9 mouse cellular contexts compared by ENCODE assay signal in the genomic region with DNA sequence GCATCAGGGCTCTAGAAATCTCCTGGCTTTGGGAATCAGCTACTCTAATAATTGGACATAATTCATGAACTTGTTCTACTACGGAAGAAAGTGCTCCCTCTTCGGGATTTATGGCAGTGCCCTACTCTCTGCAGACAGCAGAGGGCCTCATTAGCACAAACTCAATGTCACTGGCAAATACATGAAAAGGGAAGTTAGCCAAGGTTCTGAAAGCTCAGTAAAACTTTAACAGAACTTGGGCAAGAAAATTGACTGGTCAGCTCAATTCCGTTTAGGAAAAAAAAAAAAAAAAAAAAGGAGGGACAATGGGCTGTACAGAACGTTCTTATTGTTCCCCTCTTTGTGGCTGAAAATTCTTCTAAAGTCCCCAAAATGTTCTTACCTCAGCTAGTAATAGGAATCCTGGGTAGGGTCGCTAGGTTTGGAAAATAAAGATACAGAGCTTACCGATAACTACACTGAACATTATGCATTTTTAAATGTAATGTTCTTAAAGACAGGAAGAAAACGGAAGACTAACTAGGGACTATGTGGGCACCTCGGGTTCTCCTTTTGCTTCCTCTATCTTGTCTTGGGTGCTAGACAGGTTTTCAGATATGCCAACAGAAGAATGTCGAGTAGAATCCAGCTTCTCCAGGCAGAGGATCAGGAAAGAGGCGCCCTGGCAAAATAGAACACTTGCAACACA. TPM values are rescaled to one million over a fixed set of nuclear protein-coding genes. Genes with fewer than 3 reads are reported as not detected.
DNase-seq lines count a peak whose midpoint lies in the region; ATAC-seq and TF ChIP-seq lines count a peak whose summit lies in the region.
"Had no signal": no experiment of that assay in that cellular context is flagged by ENCODE, and none has a peak within 500 bp of the region (broad histone marks: within the 10 kb centered on the region; RNA-seq: fewer than 3 reads in every experiment).

No protein-coding gene starts in this region.

- H3K4me1 ChIP-seq in midbrain, embryonic 14.5 days (ENCODE audit: control insufficient read depth, insufficient read depth, low read length) = no peaks in the 10 kb centered on the region
- H3K4me1 ChIP-seq in midbrain, embryonic 15.5 days = no peaks in the 10 kb centered on the region

- ATAC-seq in midbrain, embryonic 14.5 days (ENCODE audit: low FRiP score, low TSS enrichment) = no peak
- ATAC-seq in midbrain, embryonic 15.5 days (replicated peaks) = no peak

- H3K27ac ChIP-seq in midbrain, embryonic 14.5 days (replicated peaks; ENCODE audit: low read depth, low read length) = no peak overlapping the region
- no peak overlapping the region for H3K27ac ChIP-seq in midbrain, embryonic 15.5 days

- no peaks in the 10 kb centered on the region for H3K36me3 ChIP-seq in midbrain, embryonic 14.5 days (ENCODE audit: control insufficient read depth, insufficient read depth, low read length)
- no peaks in the 10 kb centered on the region for H3K36me3 ChIP-seq in midbrain, embryonic 15.5 days (replicated peaks)

- WGBS in midbrain, embryonic 14.5 days = 62% methylated on average over 10 of the region's 10 CpGs
- WGBS in midbrain, embryonic 15.5 days = 59% methylated on average over 10 of the region's 10 CpGs

- H3K9me3 ChIP-seq in midbrain, embryonic 14.5 days (ENCODE audit: control insufficient read depth, low read length) = no peaks in the 10 kb centered on the region
- H3K9me3 ChIP-seq in midbrain, embryonic 15.5 days = no peaks in the 10 kb centered on the region

- H3K4me3 ChIP-seq in midbrain, embryonic 14.5 days (replicated peaks; ENCODE audit: low read depth, low read length) = no peak overlapping the region
- no peak overlapping the region for H3K4me3 ChIP-seq in midbrain, embryonic 15.5 days
- H3K4me3 ChIP-seq: myocyte had no signal

- no peak overlapping the region for H3K4me2 ChIP-seq in midbrain, embryonic 14.5 days (ENCODE audit: low read length)
- no peak overlapping the region for H3K4me2 ChIP-seq in midbrain, embryonic 15.5 days

- peak; percentile 64; the same call in 1 of the 2 replicates for TF ChIP-seq CTCF in brain, embryonic 14.5 days (IDR thresholded peaks at IDR 0.05; ENCODE audit: borderline replicate concordance, extremely low read depth, insufficient read depth, insufficient read length)

- TF ChIP-seq POLR2A in brain, embryonic 14.5 days (IDR thresholded peaks at IDR 0.05; ENCODE audit: borderline replicate concordance, extremely low read depth, insufficient read depth, insufficient read length, poor library complexity, severe bottlenecking) = no peak

- no peak overlapping the region for H3K9ac ChIP-seq in midbrain, embryonic 14.5 days (replicated peaks; ENCODE audit: low read length)
- no peak overlapping the region for H3K9ac ChIP-seq in midbrain, embryonic 15.5 days

- DNase-seq in adrenal gland, postnatal 10 days = peak; percentile 50
- DNase-seq in adrenal gland, postnatal 4 days (ENCODE audit: low spot score in 2 of 2) = no peak
- peak; percentile 69 for DNase-seq in midbrain, embryonic 14.5 days
- peak; percentile 74 for DNase-seq in brain, embryonic 14.5 days (ENCODE audit: low read depth)
- peak; percentile 65 for DNase-seq in induced T-regulatory cell, adult 2 months (ENCODE audit: low read depth)
- DNase-seq in lung, postnatal 10 days = peak; percentile 71
- no peak for DNase-seq in yolk sac, embryonic 10.5 days (ENCODE audit: low spot score)

- H3K27me3 ChIP-seq in midbrain, embryonic 14.5 days (ENCODE audit: control insufficient read depth, insufficient read depth, low read length) = no peaks in the 10 kb centered on the region; the same call in 1 of the 2 replicates
- peaks cover 20% of the 10 kb centered on the region for H3K27me3 ChIP-seq in midbrain, embryonic 15.5 days (replicated peaks)

RNA-seq across cellular contexts. Expression of gene Prps1, which starts 35.6 kb away (rescaled TPM):
- 10 to 100 TPM; 19.7 to 24.5 TPM for total RNA-seq in adrenal gland, postnatal 10 days (2021)
- total RNA-seq in adrenal gland, postnatal 4 days (2021) = 10 to 100 TPM; 24.4 to 24.8 TPM
- 85.6 and 85.8 TPM in 2 replicates for polyA plus RNA-seq in midbrain, embryonic 14.5 days (2014; fragmentation: Nextera tagmentation; extraction: Ambion mirVana)
- 78.5 and 78.9 TPM in 2 replicates for polyA plus RNA-seq in midbrain, embryonic 15.5 days (2015; fragmentation: Nextera tagmentation; extraction: Ambion mirVana)
- 33.1 and 41.8 TPM in 2 replicates for polyA plus RNA-seq in brain, embryonic 14.5 days (2012; rRNA removed)

Comparison
In these comparisons a context has a peak if more than half of its experiments do, and no peak if none do; other contexts are left out.
1. DNase-seq: peak in adrenal gland, postnatal 10 days (single experiment), midbrain, embryonic 14.5 days (single experiment), brain, embryonic 14.5 days (single experiment), induced T-regulatory cell, adult 2 months (single experiment) and lung, postnatal 10 days (single experiment); none in adrenal gland, postnatal 4 days (0 of 2) and yolk sac, embryonic 10.5 days (single experiment).